Mouse (Mus musculus) heart, postnatal 25 days (tissue): ENCODE data around the gene Ilkap. TPM values are rescaled to one million over a fixed set of nuclear protein-coding genes. Genes with fewer than 3 reads are reported as not detected.

ENCODE experiments used
- DNase-seq: peaks from one replicate; pipeline ENCODE4 v3.0.0; 2022; ENCODE audit warnings: low spot score
- intact Hi-C: fragments of 180-260 bp; cut with DNase I; formaldehyde crosslinking; loops from one replicate; pipeline ENCODE4 v1.15.1; 2025
- total RNA-seq, 2 experiments: library from RNA; stranded (reverse); gene quantifications; 2 replicates each; pipeline ENCODE4 v1.2.3; 2021

The Ilkap gene
- total RNA-seq, 2 experiments from 2014 or later, result 41.3 to 48.1 TPM

DNA sequence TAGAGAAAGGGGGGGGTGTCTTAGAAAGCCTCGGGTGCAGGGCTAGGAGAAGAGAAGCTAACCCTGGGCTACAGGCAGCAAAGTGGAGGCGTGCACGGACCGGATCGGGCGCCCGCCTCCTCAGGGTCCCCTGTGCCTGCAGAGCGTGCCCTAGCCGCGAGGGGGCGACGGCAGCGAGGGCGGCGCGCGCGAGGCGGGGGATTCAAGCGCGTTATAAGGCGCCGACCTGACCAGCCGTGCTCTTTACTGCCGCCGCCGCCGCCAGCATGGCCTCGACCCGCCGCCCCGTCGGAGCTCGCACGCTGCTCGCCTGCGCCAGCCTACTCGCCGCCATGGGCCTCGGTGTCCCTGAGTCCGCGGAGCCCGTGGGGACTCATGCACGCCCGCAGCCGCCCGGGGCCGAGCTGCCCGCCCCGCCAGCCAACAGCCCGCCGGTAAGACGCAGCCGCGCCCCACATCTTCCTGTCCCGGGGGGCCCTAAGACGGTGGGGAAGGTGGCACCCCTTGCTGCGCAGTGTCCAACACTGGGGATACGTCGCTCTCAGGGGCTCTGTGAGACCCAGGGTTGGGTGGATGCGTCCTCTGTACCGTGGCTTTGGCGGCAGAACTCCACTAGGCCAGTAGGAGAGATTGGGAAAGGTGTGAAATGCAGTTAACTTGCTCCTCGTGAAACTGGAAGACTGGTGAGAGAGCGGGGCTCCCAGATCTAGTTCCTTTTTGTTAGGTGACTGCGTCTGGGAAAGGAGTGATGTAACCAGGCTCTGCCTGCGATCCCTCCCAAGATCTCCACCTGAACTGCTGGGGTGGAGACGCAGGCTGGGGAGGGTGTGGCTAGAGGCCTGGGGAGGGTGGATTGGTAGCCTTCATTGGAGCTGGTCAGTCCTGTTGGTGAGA, 32.2 kb downstream of the Ilkap start, which contains the start of gene Erfe:
TSS of gene Erfe (plus strand) at position 216 of the 894 bp plus-strand sequence.
- DNase-seq, result no peak
- intact Hi-C loops, result loop anchor here (5.0 kb wide), 1 partner anchor 116 kb away; no protein-coding TSS in a partner anchor

DNA sequence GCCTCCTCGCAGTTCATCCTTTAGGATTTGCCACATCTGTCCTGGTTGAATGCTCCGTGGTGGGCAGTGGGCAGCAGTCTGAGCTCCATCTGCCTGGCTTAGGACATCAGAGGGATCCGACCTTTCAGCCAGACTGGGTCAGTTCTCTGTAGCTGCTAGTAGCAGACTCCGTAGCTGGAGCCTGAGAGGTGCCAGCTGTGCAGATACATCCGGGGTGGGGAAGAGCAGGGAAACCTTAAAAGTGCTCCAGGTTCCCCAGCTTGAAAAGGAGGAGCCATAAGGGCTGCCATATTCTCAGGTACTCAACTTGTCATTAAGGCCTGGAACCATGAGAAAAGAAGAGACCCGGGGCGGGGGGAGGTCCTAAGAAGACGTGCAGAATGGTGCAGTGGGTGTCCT, 32.8 kb downstream of the Ilkap start:
- intact Hi-C loops, result loop anchor here (5.0 kb wide), 1 partner anchor 116 kb away; no protein-coding TSS in a partner anchor
- DNase-seq, result no peak

- DNase-seq, result no peak
- intact Hi-C loops, result loop anchor here (5.0 kb wide), 1 partner anchor 117 kb away; no protein-coding TSS in a partner anchor
Measured at GRCm38 (mm10) chr1:91364822-91365644, 33.6 kb downstream of the Ilkap start.

DNA sequence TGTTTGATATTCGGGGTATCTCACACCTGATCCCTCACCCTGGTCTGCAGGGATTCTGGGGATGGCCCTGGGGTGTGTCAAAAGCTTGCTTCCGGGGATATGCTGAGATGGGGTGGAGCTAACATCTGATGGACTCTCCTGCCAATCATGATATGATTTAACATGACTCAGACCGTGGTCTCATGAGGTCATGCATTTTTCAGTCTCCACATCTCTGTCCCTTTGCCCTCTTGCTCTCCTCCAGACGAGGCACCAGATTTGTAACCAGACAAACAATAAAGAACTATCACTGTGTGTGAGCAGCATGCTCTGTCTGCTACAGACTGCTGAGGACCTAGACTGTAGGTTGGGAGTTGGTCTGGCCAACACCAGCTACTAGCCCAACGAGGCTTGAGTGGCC, 36.5 kb downstream of the Ilkap start:
- intact Hi-C loops, result no loop called here
- no peak for DNase-seq

DNA sequence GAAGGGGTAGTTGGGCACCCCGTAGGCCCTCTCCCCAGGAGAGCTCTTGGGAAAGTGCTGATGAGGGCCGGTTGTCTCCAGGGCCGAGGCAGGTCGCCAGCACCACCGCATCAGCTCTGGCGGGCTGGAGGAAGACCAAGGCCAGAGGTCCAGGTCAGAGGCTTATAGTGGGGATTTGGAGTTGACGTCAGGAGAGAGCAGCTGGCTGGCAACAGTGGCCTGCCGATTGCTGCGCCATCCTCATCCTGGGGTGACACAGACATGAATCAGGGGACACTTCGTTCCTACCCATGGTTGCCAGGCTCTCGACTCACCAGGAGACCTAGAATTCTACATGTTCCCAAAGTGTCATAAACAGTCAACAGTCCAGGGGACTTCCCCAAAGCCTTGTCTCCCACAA, 42.5 kb downstream of the Ilkap start:
- intact Hi-C loops, result no loop called here
- DNase-seq, result no peak

DNA sequence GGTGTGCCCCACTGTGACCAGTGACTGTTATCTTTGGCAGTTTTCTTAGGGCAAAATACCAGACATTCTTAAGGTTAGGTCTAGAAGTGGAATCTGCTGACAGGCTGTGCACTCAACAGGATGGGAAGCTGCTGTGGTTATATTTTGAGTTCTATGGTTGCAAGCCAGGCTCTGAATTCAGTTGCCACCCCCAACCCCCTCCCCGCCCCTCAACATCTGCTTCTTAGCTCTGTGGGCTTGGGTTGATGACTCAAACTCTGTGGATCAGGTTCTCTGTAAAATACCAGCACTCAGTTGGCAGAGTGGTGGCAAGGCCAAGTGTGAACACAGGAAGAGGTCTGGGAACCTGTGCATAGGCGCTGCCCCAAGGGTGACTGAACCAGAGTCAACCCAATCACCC, 46.3 kb downstream of the Ilkap start:
- intact Hi-C loops, result no loop called here
- no peak for DNase-seq

DNA sequence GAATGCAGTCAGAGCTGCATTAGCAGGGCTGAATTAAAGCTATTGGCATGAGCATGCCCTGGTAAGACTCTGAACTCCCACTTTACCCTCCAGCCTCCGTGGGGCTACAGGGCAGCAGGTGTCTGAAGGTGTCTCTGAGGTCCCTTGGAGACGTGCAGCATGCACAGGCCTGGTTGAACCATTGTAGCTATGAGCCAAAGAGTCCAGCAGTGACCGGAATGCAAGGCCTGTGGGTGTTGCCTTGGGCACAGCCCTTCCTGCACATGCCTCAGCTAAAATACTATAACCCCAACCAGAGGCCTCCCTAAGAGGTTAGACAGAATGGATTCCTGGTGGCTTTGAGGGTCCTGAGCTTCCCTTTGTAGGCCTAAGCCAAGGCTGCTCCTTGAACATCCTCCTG, 47.4 kb downstream of the Ilkap start:
- intact Hi-C loops, result no loop called here
- no peak for DNase-seq

DNA sequence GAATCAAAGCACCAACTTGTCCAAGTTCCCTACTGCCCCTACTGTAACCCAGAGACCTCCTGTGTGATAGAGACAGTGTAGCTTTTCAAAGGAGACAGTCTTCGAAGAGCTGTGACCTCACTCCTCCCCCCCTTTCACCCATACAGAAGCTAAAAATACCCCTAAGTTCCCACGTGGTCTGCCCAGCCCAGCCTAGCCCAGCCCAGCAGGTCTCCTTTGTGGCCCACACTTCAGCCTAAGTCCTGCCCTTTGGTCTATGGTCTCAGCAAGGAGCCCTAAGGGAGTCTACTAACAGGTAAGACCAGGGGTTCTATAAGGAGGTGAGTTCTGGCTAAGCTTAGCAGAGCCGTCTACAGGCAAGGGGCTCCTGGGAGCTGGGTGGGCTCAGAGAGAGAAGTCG, 47.8 kb downstream of the Ilkap start, which contains the start of gene Klhl30:
TSS of gene Klhl30 (plus strand) at position 176 of the 400 bp plus-strand sequence.
- DNase-seq, result no peak

DNA sequence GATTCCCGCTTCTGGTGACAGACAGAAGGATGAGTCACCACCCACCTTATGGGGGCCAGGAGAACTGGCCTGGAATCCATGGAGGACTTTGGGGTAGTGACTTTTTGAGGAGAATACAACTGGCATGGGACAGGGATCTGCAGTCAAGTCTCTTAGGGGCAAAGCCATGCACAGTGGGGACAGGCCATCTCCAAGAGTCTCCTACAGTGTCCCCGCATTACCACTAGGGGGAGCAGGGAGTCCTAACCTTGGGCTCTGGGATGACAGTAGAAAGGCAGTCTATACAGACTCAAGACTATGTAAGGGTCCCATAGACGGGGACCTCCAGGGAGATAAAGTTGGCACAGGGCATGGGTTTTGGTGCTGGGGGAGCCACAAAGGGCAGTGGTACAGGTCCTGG, 51.7 kb downstream of the Ilkap start:
- no peak for DNase-seq
- intact Hi-C loops, result loop anchor here (1.0 kb wide), 1 partner anchor 136 kb away; no protein-coding TSS in a partner anchor

More for the DNA sequence above, 47.8 kb downstream of the Ilkap start, which contains the start of gene Klhl30:
- intact Hi-C loops, result no loop called here

- intact Hi-C loops, result no loop called here
- no peak for DNase-seq
Measured at GRCm38 (mm10) chr1:91344921-91345685, 53.5 kb downstream of the Ilkap start.

GRCm38 (mm10) chr1:91344001-91344400, 54.6 kb downstream of the Ilkap start:
- intact Hi-C loops, result no loop called here

DNA sequence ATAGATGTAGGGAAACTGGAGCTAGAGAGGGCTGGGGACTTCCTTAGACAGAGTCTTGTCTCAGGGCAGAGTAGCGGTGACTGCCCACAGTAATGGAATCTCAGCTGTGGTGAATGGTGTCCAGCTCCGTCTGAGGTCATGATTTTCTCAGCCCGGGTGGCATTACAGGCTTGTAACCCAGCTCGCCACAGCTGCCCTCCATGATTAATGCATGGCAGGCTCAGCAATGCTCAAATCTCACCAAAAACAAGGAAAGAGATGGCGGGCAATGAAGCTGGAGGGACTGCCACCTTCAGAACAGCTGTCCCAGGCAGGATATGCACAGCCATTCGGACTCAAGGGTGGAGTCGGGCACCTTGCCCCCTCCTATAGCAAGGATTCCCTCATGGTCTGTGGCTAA, 61.3 kb downstream of the Ilkap start:
- no peak for DNase-seq

More at GRCm38 (mm10) chr1:91344001-91344400, 54.6 kb downstream of the Ilkap start:
- DNase-seq, result no peak

GRCm38 (mm10) chr1:91333582-91333981, 65.0 kb downstream of the Ilkap start:
- no peak for DNase-seq
- intact Hi-C loops, result no loop called here

More for the DNA sequence above, 61.3 kb downstream of the Ilkap start:
- intact Hi-C loops, result no loop called here

DNA sequence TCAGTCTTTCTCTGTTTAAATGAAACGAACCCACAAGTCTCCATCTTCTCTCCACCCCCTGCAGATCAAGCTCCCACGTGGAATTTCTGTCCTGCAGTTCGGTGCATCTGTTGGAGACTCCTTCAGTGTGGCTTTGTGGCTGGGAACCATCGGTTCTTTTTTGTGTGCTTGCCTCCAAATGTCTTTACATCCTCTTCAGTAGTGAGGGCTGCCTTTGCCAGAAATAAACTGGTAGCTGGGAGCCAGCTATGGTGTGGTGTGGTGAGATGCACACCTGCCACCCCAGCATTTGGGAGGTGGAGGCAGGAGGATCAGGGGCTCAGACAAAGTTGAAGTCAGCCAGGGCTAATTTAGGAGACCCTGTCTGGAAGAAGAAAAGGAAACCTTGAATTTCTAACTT, 66.5 kb downstream of the Ilkap start:
- intact Hi-C loops, result no loop called here
- no peak for DNase-seq

DNA sequence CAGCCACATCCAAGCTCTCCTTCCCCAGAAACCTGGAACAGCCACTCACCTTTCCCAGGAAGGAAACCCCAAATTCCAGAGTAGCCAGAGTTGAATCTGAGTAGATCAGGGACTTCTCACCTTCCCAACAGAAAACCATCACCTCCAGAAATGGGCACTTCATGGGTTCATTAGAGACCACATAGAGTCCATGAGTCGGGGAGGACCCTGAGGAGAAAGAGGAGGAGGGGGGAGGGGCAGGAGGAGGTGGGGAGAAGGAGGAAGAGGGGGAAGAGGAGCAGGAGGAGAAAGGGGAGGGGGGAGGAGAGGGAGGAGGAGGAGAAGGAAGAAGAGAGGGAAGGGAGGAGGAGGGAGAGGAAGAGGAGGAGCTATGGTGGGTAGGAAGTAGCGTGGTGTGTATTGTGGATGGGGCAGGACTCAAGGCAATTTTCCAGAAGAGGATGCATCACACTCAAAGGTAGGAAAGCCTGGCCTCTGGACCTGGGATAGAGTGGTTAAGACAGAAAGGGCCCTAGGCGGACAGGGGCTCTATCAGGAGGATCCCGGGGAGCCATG, 73.0 kb downstream of the Ilkap start:
- intact Hi-C loops, result no loop called here
- DNase-seq, result no peak

DNA sequence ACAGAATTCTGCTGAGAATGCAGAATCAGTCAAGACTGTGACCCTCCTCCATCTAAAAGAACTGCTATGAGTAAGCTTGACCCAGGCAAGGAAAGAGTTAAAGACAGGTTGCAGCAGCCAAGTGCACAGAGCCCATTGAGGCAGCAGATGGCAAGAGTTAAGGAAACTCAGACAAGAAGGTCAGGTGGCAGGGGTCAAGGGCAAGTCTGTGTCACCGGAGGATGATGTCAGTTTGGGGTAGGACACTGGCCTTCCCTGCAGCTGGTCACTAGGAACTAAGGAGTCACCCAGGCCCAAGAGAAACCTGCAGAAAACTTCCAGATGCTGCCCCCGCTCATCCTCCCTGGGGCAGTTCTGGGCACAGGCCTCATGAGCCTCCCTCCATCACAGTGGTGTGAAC, 74.0 kb downstream of the Ilkap start:
- intact Hi-C loops, result no loop called here

More for the DNA sequence above, 74.0 kb downstream of the Ilkap start:
- no peak for DNase-seq
